Mouse (Mus musculus) spleen, postnatal 4 days (tissue): Measurements from ENCODE around the gene Lmbr1.

Experiments
- DNase-seq, 2 experiments: peaks; one replicate each; pipeline ENCODE4 v3.0.0; 2022; ENCODE audit warnings: low spot score in 2 of 2

Lmbr1 gene

GRCm38 (mm10) chr5:29253876-29254275 is 124.3 kb downstream of the Lmbr1 start:
- no peak for DNase-seq

GRCm38 (mm10) chr5:29251496-29251873 is 126.7 kb downstream of the Lmbr1 start:
- DNase-seq, result no peak

GRCm38 (mm10) chr5:29250795-29251495 is 127.2 kb downstream of the Lmbr1 start:
- DNase-seq, result no peak

- no peak for DNase-seq
Measured at GRCm38 (mm10) chr5:29244769-29245168, 133.4 kb downstream of the Lmbr1 start.

GRCm38 (mm10) chr5:29238379-29238778 is 139.8 kb downstream of the Lmbr1 start:
- no peak for DNase-seq

GRCm38 (mm10) chr5:29230481-29230880 is 147.7 kb downstream of the Lmbr1 start:
- no peak for DNase-seq

GRCm38 (mm10) chr5:29224089-29224488 is 154.1 kb downstream of the Lmbr1 start:
- no peak for DNase-seq

- DNase-seq, result no peak
Measured at GRCm38 (mm10) chr5:29217997-29218396, 160.2 kb downstream of the Lmbr1 start.

GRCm38 (mm10) chr5:29211980-29212555 is 166.1 kb downstream of the Lmbr1 start:
- no peak for DNase-seq

GRCm38 (mm10) chr5:29205690-29206089 is 172.5 kb downstream of the Lmbr1 start:
- no peak for DNase-seq

GRCm38 (mm10) chr5:29199868-29200267 is 178.3 kb downstream of the Lmbr1 start:
- DNase-seq, result no peak

- DNase-seq, result peak in 1 of 2 experiments; percentile 34
Measured at GRCm38 (mm10) chr5:29198960-29199488, 179.2 kb downstream of the Lmbr1 start.

GRCm38 (mm10) chr5:29197187-29197586 is 181.0 kb downstream of the Lmbr1 start:
- peak in 1 of 2 experiments; percentile 20 for DNase-seq

GRCm38 (mm10) chr5:29196264-29196658 is 181.9 kb downstream of the Lmbr1 start:
- DNase-seq, result no peak

- DNase-seq, result peak; percentile 55 to 66
Measured at GRCm38 (mm10) chr5:29195570-29196263, 182.5 kb downstream of the Lmbr1 start, which contains the start of gene Rnf32. Gene Rnf32, plus strand, starts transcription at chr5:29195992.

GRCm38 (mm10) chr5:29195231-29195569 is 183.0 kb downstream of the Lmbr1 start:
- no peak for DNase-seq

GRCm38 (mm10) chr5:29186798-29187197 is 191.4 kb downstream of the Lmbr1 start:
- DNase-seq, result no peak
